Mouse (Mus musculus): Measurements from ENCODE around the gene Serac1. TPM values are rescaled to one million over a fixed set of nuclear protein-coding genes. Genes with fewer than 3 reads are reported as not detected.

Gene Serac1
- total RNA-seq, 2 experiments from 2014 or later, result 17.1 to 18.7 TPM

Other genes starting within 250 kb of the Serac1 start
- 10 to 100 TPM; 13.1 to 13.2 TPM for gene Snx9, start 238.4 kb downstream of the Serac1 start, total RNA-seq (2021)
- 100 to 1,000 TPM in 1 of 2 experiments, 10 to 100 TPM in 1; 84.0 to 123 TPM for gene Synj2, start 138.5 kb downstream of the Serac1 start, total RNA-seq (2021)
- gene Gtf2h5, start within 50 bp of the Serac1 start, total RNA-seq (2021), result 100 to 1,000 TPM; 117 to 120 TPM
- gene Tulp4, start 26.7 kb upstream of the Serac1 start, total RNA-seq (2021), result 100 to 1,000 TPM; 263 to 279 TPM
- 10 to 100 TPM; 70.0 to 71.7 TPM for gene Tmem181a, start 177.1 kb upstream of the Serac1 start, total RNA-seq (2021)
- 10 to 100 TPM; 12.8 to 13.2 TPM for gene Dynlt1a, start 237.8 kb upstream of the Serac1 start, total RNA-seq (2021)